Mouse (Mus musculus) thymus, adult 2 months (tissue): ENCODE results near the gene 4833420G17Rik. TPM values are rescaled to one million over a fixed set of nuclear protein-coding genes. Genes with fewer than 3 reads are reported as not detected.

Experiments used
- DNase-seq: peaks from one replicate; pipeline ENCODE4 v3.0.0; 2021
- H3K27ac ChIP-seq: fragments of 200-500 bp; 2 replicates; pipeline ENCODE4 v1.5.1; 2012; ENCODE audit warnings: low read length, control low read depth; ENCODE audit not compliant: control insufficient read depth, insufficient read depth
- H3K27me3 ChIP-seq: fragments of 200-500 bp; 2 replicates; pipeline ENCODE4 v1.6.1; 2012; ENCODE audit warnings: mild to moderate bottlenecking, low read length, moderate library complexity, mixed read lengths; ENCODE audit not compliant: control insufficient read depth, insufficient read depth
- H3K36me3 ChIP-seq: fragments of 200-500 bp; 2 replicates; pipeline ENCODE4 v1.6.1; 2012; ENCODE audit warnings: mild to moderate bottlenecking, low read length, moderate library complexity; ENCODE audit not compliant: control insufficient read depth, insufficient read depth
- H3K4me1 ChIP-seq: fragments of 200-500 bp; replicated peaks from 2 replicates; pipeline ENCODE4 v1.6.1; 2012; ENCODE audit warnings: low read length; ENCODE audit not compliant: control insufficient read depth, insufficient read depth
- H3K4me3 ChIP-seq: fragments of 200-500 bp; 2 replicates; pipeline ENCODE4 v1.5.1; 2012; ENCODE audit warnings: mild to moderate bottlenecking, low read length, control low read depth, moderate library complexity; ENCODE audit not compliant: control insufficient read depth, insufficient read depth
- CTCF ChIP-seq: fragments of 200-500 bp; IDR thresholded peaks from 2 replicates; pipeline ENCODE4 v1.5.1; 2012; ENCODE audit warnings: mild to moderate bottlenecking, control low read depth, low read length, moderate library complexity, borderline replicate concordance; ENCODE audit not compliant: control insufficient read depth, poor library complexity, insufficient read depth; ENCODE audit errors: extremely low read depth
- POLR2A ChIP-seq: fragments of 200-500 bp; IDR thresholded peaks from 2 replicates; pipeline ENCODE4 v1.6.1; 2012; ENCODE audit warnings: mild to moderate bottlenecking, low read length, control low read depth, moderate library complexity; ENCODE audit not compliant: control insufficient read depth, poor library complexity, insufficient read depth; ENCODE audit errors: extremely low read depth
- WGBS: fragments of 180-500 bp; shearing (Covaris S2); methylation state at CpG from one replicate; pipeline ENCODE4 v1.1.7; 2018; 5-methylcytosine and 5-hydroxymethylcytosine counted together
- polyA plus RNA-seq: library from polyadenylated mRNA; depleted of rRNA; stranded (reverse); fragments of >200 nt; gene quantifications from 2 replicates; pipeline ENCODE4 v1.2.3, GENCODE M21; 2012; rRNA removed

4833420G17Rik gene
- polyA plus RNA-seq = 69.9 and 74.0 TPM in 2 replicates

DNA sequence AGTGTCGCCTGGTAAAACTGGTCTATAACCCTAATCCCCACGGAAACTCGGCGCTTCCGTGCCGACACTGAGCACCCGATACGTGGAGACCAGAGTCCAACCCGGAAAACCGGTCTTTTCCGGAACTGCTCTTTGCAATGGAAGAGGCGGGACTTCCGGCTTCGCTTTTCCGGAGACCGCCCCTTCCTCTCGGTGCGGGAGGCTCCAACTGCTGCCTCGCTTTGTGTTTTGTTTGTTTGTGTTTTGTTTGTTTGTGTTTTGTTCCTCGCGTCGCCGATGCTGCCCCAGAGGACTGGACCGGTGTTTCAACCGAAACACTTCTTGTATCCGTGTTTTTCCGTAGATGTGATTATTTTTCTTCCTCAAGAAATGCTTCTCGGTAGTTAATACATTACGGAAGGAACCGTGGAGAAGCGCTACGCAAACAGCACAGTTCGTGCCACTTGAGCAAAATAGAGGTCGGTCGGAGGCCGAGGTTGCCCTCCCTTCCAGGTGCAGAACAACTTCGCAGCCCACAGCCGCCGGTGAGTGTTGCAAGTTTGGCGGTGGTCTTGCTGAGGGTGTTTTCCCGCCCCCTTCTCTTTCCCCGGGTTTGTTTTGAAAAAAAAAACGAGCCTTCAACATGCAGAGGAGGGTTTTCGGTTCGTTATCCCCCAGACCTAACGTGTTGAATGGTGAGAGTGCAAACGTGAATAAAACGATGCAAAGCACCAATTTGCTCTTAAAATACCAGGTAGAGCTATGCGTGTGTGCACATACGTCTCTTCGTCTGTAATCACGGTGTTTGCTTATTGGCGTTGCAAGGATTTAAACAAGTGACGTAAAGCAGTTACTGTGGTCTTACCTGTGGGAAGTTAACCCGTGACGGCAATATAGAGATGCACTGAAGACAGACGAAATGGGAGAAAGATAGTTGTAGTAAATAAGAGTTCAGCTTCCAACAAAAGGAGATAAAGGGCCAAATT is at the start of gene 4833420G17Rik:
Gene 4833420G17Rik, plus strand, starts transcription at position 173 of the 965 bp plus-strand sequence.
- TF ChIP-seq POLR2A = peak; percentile 78; the same call in 1 of the 2 replicates
- no peak for TF ChIP-seq CTCF

DNA sequence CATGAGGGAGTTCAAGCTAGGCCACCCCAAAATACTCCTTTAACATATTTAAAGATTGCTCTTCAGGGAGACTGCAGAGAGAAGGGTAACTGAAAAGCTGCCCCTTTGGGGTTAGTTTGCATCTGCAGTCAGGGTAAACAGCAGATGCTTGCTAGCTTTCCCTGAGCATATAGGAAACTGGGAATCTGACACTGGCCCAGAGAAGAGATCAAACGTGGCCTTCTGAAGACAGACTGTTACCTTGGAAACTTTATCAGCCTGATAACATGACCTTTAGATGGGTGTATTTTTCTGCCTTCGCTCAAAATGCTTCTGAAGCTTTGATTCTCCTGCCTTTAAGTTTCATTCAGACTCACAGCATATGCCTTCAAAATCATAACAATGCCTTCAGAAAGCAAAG is 49.5 kb upstream of the 4833420G17Rik start:
- no peak for DNase-seq
- WGBS = 79% methylated on average over 2 of the region's 2 CpGs
- TF ChIP-seq CTCF (no peak), POLR2A (no peak)

More for the DNA sequence above, at the start of gene 4833420G17Rik:
- peak within 1 kb of the TSS; percentile 96 for H3K4me3 ChIP-seq
- H3K27me3 ChIP-seq = no peaks in the 10 kb centered on the region
- peak; percentile 87 for DNase-seq
- peaks cover 14% of the 10 kb centered on the region for H3K36me3 ChIP-seq
- H3K27ac ChIP-seq = peak within 1 kb of the TSS; percentile 62
- peaks cover 7% of the 10 kb centered on the region; the same call in 1 of the 2 replicates for H3K4me1 ChIP-seq
- WGBS = 4% methylated on average over 57 of the region's 57 CpGs

DNA sequence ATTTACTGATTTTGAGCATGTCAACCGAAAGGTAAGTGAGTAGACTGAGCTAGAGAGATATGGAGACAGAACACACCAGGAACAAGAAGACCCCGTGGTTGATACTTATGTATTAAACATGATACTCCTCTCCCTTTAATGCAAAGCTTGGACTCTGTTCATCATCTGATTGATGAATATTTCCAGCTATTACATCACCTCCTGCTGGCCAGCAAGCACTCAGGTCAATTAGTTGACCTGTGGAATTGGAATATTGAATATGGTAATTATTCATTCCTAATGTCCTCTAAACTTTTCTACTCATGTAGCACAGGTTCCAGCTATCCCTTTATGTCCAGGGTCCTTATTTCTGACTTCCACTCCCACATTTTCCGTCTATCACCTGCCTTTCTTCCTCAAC is 44.1 kb upstream of the 4833420G17Rik start:
- H3K4me1 ChIP-seq = no peaks in the 10 kb centered on the region
- no peaks in the 10 kb centered on the region for H3K27me3 ChIP-seq
- DNase-seq = no peak
- no peak overlapping the region for H3K4me3 ChIP-seq
- WGBS = 94% methylated on average over 3 of the region's 3 CpGs
- no peak overlapping the region for H3K27ac ChIP-seq
- TF ChIP-seq CTCF (no peak), POLR2A (no peak)
- no peaks in the 10 kb centered on the region for H3K36me3 ChIP-seq

More for the DNA sequence above, 49.5 kb upstream of the 4833420G17Rik start:
- Histone ChIP-seq H3K27ac (no peak overlapping the region), H3K27me3 (no peaks in the 10 kb centered on the region), H3K36me3 (no peaks in the 10 kb centered on the region), H3K4me1 (peaks cover 3% of the 10 kb centered on the region), H3K4me3 (no peak overlapping the region)

DNA sequence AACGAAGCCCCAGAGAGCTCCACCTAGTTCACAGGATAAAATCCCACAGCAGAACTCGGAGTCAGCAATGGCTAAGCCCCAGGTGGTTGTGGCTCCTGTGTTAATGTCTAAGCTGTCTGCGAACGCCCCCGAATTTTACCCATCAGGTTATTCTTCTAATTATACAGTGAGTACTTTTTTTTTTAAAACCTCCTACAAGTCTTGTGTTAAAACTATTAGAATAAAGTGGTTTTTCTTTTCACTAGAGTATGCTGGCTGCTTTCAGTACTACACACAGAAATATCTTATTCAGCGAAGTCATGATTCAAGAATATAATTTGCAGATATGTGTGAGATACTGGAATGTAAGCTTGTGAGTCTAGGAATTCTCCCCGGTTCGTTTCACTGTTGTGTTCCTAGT is 32.4 kb upstream of the 4833420G17Rik start:
- Histone ChIP-seq H3K4me1 (no peaks in the 10 kb centered on the region; the same call in 1 of the 2 replicates), H3K36me3 (peaks cover 3% of the 10 kb centered on the region; the same call in 1 of the 2 replicates), H3K4me3 (no peak overlapping the region), H3K27ac (no peak overlapping the region; the same call in 1 of the 2 replicates), H3K27me3 (no peaks in the 10 kb centered on the region)
- no peak for DNase-seq
- TF ChIP-seq CTCF = no peak
- no peak for TF ChIP-seq POLR2A
- 25% methylated on average over 8 of the region's 8 CpGs for WGBS

GRCm38 (mm10) chr13:119432041-119432440 is 30.5 kb upstream of the 4833420G17Rik start:
- H3K27ac ChIP-seq = no peak overlapping the region
- DNase-seq = no peak
- TF ChIP-seq CTCF (no peak), POLR2A (no peak)
- peaks cover 3% of the 10 kb centered on the region; the same call in 1 of the 2 replicates for H3K36me3 ChIP-seq
- H3K4me3 ChIP-seq = no peak overlapping the region
- H3K27me3 ChIP-seq = no peaks in the 10 kb centered on the region
- WGBS = 10% methylated on average over 1 of the region's 1 CpGs
- H3K4me1 ChIP-seq = no peaks in the 10 kb centered on the region; the same call in 1 of the 2 replicates

- Histone ChIP-seq H3K36me3 (peaks cover 19% of the 10 kb centered on the region), H3K4me3 (no peak overlapping the region), H3K27ac (no peak overlapping the region), H3K4me1 (no peaks in the 10 kb centered on the region; the same call in 1 of the 2 replicates), H3K27me3 (no peaks in the 10 kb centered on the region)
- TF ChIP-seq CTCF (no peak), POLR2A (no peak)
- no peak for DNase-seq
- WGBS = 90% methylated on average over 7 of the region's 7 CpGs
These were observed 28.2 kb upstream of the 4833420G17Rik start for GRCm38 (mm10) chr13:119434359-119434758.
